Mouse (Mus musculus) gastrocnemius, adult 2 months (tissue): ENCODE measurements around the gene Cfap157. TPM values are rescaled to one million over a fixed set of nuclear protein-coding genes. Genes with fewer than 3 reads are reported as not detected.

Experiments
- DNase-seq: peaks from one replicate; pipeline ENCODE4 v3.0.0; 2022
- H3K27ac ChIP-seq: fragments of 200-600 bp; 2 replicates; pipeline ENCODE4 v1.8.1; 2022; ENCODE audit warnings: mild to moderate bottlenecking
- H3K4me3 ChIP-seq: fragments of 200-600 bp; 2 replicates; pipeline ENCODE4 v1.8.1; 2022; ENCODE audit warnings: mild to moderate bottlenecking, moderate library complexity
- CTCF ChIP-seq: fragments of 200-600 bp; IDR thresholded peaks from 2 replicates; pipeline ENCODE4 v1.8.1; 2022; ENCODE audit warnings: antibody characterized with exemption, mild to moderate bottlenecking, moderate library complexity
- intact Hi-C: fragments of 180-260 bp; cut with DNase I; formaldehyde crosslinking; loops from one replicate; pipeline ENCODE4 v1.15.1; 2025
- total RNA-seq, 2 experiments: library from RNA; stranded (reverse); gene quantifications; 2 replicates each; pipeline ENCODE4 v1.2.3; 2021

The Cfap157 gene
- total RNA-seq, 2 experiments from 2014 or later, result not detected

- no peak for DNase-seq
- Histone ChIP-seq H3K27ac (peak overlapping the region; percentile 75), H3K4me3 (peak overlapping the region; percentile 48)
- TF ChIP-seq CTCF, result no peak
- intact Hi-C loops, result no loop called here
These were observed 47.9 kb downstream of the Cfap157 start for GRCm38 (mm10) chr2:32736306-32736829.

GRCm38 (mm10) chr2:32734933-32735332 lies 49.3 kb downstream of the Cfap157 start:
- H3K27ac ChIP-seq, result peak overlapping the region; percentile 75
- peak; percentile 62 for DNase-seq
- intact Hi-C loops, result no loop called here
- peak overlapping the region; percentile 48 for H3K4me3 ChIP-seq
- TF ChIP-seq CTCF, result no peak

GRCm38 (mm10) chr2:32734480-32734879 lies 49.7 kb downstream of the Cfap157 start:
- Histone ChIP-seq H3K4me3 (peak overlapping the region; percentile 36), H3K27ac (peak overlapping the region; percentile 75)
- no peak for DNase-seq
- no peak for TF ChIP-seq CTCF
- intact Hi-C loops, result no loop called here

GRCm38 (mm10) chr2:32732695-32733094 lies 51.5 kb downstream of the Cfap157 start:
- no peak for DNase-seq
- intact Hi-C loops, result no loop called here
- Histone ChIP-seq H3K4me3 (peak overlapping the region; percentile 79), H3K27ac (peak overlapping the region; percentile 87)
- TF ChIP-seq CTCF, result no peak

GRCm38 (mm10) chr2:32731911-32732310 lies 52.3 kb downstream of the Cfap157 start:
- intact Hi-C loops, result no loop called here
- peak overlapping the region; percentile 87 for H3K27ac ChIP-seq
- no peak for TF ChIP-seq CTCF
- DNase-seq, result no peak
- peak overlapping the region; percentile 79 for H3K4me3 ChIP-seq

- no peak for DNase-seq
- intact Hi-C loops, result no loop called here
- peak overlapping the region; percentile 87 for H3K27ac ChIP-seq
- TF ChIP-seq CTCF, result no peak
- H3K4me3 ChIP-seq, result peak overlapping the region; percentile 79
These were observed 53.4 kb downstream of the Cfap157 start for GRCm38 (mm10) chr2:32730854-32731253.

- Histone ChIP-seq H3K27ac (peak overlapping the region; percentile 87), H3K4me3 (peak overlapping the region; percentile 79)
- TF ChIP-seq CTCF, result no peak
- intact Hi-C loops, result no loop called here
- DNase-seq, result no peak
These were observed 54.7 kb downstream of the Cfap157 start for GRCm38 (mm10) chr2:32729547-32729946.

- TF ChIP-seq CTCF, result no peak
- Histone ChIP-seq H3K27ac (peak overlapping the region; percentile 87), H3K4me3 (peak overlapping the region; percentile 79)
- DNase-seq, result peak; percentile 50
- intact Hi-C loops, result no loop called here
These were observed 55.8 kb downstream of the Cfap157 start for GRCm38 (mm10) chr2:32728463-32728862.

GRCm38 (mm10) chr2:32727435-32727834 lies 56.8 kb downstream of the Cfap157 start:
- no peak for TF ChIP-seq CTCF
- intact Hi-C loops, result no loop called here
- H3K27ac ChIP-seq, result peak overlapping the region; percentile 87
- H3K4me3 ChIP-seq, result peak overlapping the region; percentile 79
- peak; percentile 95 for DNase-seq

Other genes starting within 250 kb of the Cfap157 start
- 1 to 10 TPM; 1.8 to 3.1 TPM for gene Fam102a, start 249.1 kb downstream of the Cfap157 start, total RNA-seq
- 10 to 100 TPM; 11.1 to 14.1 TPM for gene Dpm2, start 213.6 kb downstream of the Cfap157 start, total RNA-seq
- gene Pip5kl1, start 209.6 kb downstream of the Cfap157 start, total RNA-seq, result not detected
- not detected for gene 9430097D07Rik, start 208.7 kb downstream of the Cfap157 start, total RNA-seq
- gene St6galnac4, start 197.3 kb downstream of the Cfap157 start, total RNA-seq, result 10 to 100 TPM in 1 of 2 experiments, 1 to 10 TPM in 1; 8.7 to 21.6 TPM
- 10 to 100 TPM; 46.8 to 56.5 TPM for gene St6galnac6, start 184.7 kb downstream of the Cfap157 start, total RNA-seq
- 1,000 to 10,000 TPM; 1,555 to 1,869 TPM for gene Ak1, start 162.7 kb downstream of the Cfap157 start, total RNA-seq
- 10 to 100 TPM; 26.5 to 38.8 TPM for gene Eng, start 137.8 kb downstream of the Cfap157 start, total RNA-seq
- gene Fpgs, start 80.3 kb downstream of the Cfap157 start, total RNA-seq, result 1 to 10 TPM; 5.9 to 6.9 TPM
- gene Cdk9, start 71.4 kb downstream of the Cfap157 start, total RNA-seq, result 10 to 100 TPM; 20.2 to 22.0 TPM
- 10 to 100 TPM in 1 of 2 experiments, 1 to 10 TPM in 1; 4.4 to 12.0 TPM for gene Sh2d3c, start 63.4 kb downstream of the Cfap157 start, total RNA-seq
- not detected for gene 6330409D20Rik, start 43.4 kb downstream of the Cfap157 start, total RNA-seq
- gene Tor2a, start 27.2 kb downstream of the Cfap157 start, total RNA-seq, result 1 to 10 TPM; 3.7 to 4.9 TPM
- gene Ttc16, start 8.8 kb downstream of the Cfap157 start, total RNA-seq, result not detected
- 1 to 10 TPM; 1.3 to 2.5 TPM for gene Ptrh1, start 8.6 kb downstream of the Cfap157 start, total RNA-seq
- 1 to 10 TPM; 2.0 to 3.9 TPM for gene Stxbp1, start 62.8 kb upstream of the Cfap157 start, total RNA-seq
- gene Fam129b, start 91.7 kb upstream of the Cfap157 start, total RNA-seq, result 1 to 10 TPM; 4.8 to 7.2 TPM
- 10 to 100 TPM; 80.6 to 90.3 TPM for gene Rpl12, start 177.1 kb upstream of the Cfap157 start, total RNA-seq
- gene Lrsam1, start 177.2 kb upstream of the Cfap157 start, total RNA-seq, result 10 to 100 TPM in 1 of 2 experiments, 1 to 10 TPM in 1; 9.9 to 14.1 TPM
- gene Slc2a8, start 197.7 kb upstream of the Cfap157 start, total RNA-seq, result 10 to 100 TPM in 1 of 2 experiments, 1 to 10 TPM in 1; 8.1 to 11.2 TPM